Mouse (Mus musculus) hindbrain, embryonic 13.5 days (tissue): ENCODE measurements around the gene Utrn. TPM values are rescaled to one million over a fixed set of nuclear protein-coding genes. Genes with fewer than 3 reads are reported as not detected.

Experiments used
- ATAC-seq: fragments of 200-750 bp; cut with Nextera tagmentation; 2 replicates; pipeline ENCODE4 v1.8.0; 2017; ENCODE audit warnings: moderate TSS enrichment; ENCODE audit not compliant: low FRiP score
- H3K27ac ChIP-seq: fragments of 300-500 bp; sonication (generic); 2 replicates; pipeline ENCODE4 v1.5.1; 2015; ENCODE audit warnings: inconsistent platforms, mild to moderate bottlenecking, moderate library complexity
- H3K27me3 ChIP-seq: fragments of 300-500 bp; sonication (generic); 2 replicates; pipeline ENCODE4 v1.6.1; 2015; ENCODE audit warnings: mild to moderate bottlenecking, inconsistent platforms
- H3K36me3 ChIP-seq: fragments of 300-500 bp; sonication (generic); 2 replicates; pipeline ENCODE4 v1.6.1; 2015; ENCODE audit warnings: mild to moderate bottlenecking, inconsistent platforms
- H3K4me1 ChIP-seq: fragments of 300-500 bp; sonication (generic); replicated peaks from 2 replicates; pipeline ENCODE4 v1.6.1; 2015; ENCODE audit warnings: inconsistent platforms
- H3K4me2 ChIP-seq: fragments of 300-500 bp; sonication (generic); 2 replicates; pipeline ENCODE4 v1.6.1; 2015; ENCODE audit warnings: inconsistent platforms, mild to moderate bottlenecking, moderate library complexity
- H3K4me3 ChIP-seq: fragments of 300-500 bp; sonication (generic); 2 replicates; pipeline ENCODE4 v1.5.1; 2015; ENCODE audit warnings: mild to moderate bottlenecking, inconsistent platforms
- H3K9ac ChIP-seq: fragments of 300-500 bp; sonication (generic); 2 replicates; pipeline ENCODE4 v1.6.1; 2015; ENCODE audit warnings: mild to moderate bottlenecking, inconsistent platforms
- H3K9me3 ChIP-seq: fragments of 300-500 bp; sonication (generic); 2 replicates; pipeline ENCODE4 v1.6.1; 2016; ENCODE audit warnings: inconsistent platforms
- WGBS: fragments of 180-500 bp; shearing (Covaris S2); methylation state at CpG from one replicate; pipeline ENCODE4 v1.1.7; 2015; 5-methylcytosine and 5-hydroxymethylcytosine counted together
- polyA plus RNA-seq: library from polyadenylated mRNA; unstranded; fragments of >200 nt; fragmentation: Nextera tagmentation; extraction: Ambion mirVana; gene quantifications from 2 replicates; pipeline ENCODE4 v1.2.1, GENCODE M21; 2015

Utrn gene
- polyA plus RNA-seq, 1 experiment from 2014 or later = 31.4 TPM

DNA sequence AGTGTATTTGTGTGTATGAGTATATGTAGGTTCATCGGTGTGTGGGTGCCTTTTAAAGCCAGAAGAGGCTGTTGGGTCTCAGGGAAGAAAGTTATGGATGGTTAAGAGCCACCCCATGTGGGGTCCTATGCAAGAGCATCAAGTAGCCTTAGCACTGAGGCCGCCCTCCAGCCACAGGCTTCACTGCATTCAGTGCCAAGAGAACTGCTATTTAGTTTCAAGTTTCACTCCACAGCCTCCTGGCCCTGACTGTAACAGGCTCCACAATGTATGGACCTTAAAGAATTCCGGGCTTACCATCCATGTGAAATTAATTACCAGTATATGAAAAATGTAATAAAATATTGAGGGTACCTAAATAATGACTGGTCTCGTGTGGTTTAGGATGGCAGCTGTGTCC, 60.7 kb downstream of the Utrn start:
- no peak overlapping the region for H3K4me2 ChIP-seq
- no peaks in the 10 kb centered on the region for H3K36me3 ChIP-seq
- no peaks in the 10 kb centered on the region for H3K27me3 ChIP-seq
- H3K9ac ChIP-seq = no peak overlapping the region
- H3K9me3 ChIP-seq = no peaks in the 10 kb centered on the region
- 87% methylated on average over 4 of the region's 4 CpGs for WGBS
- no peak for ATAC-seq
- no peak overlapping the region for H3K4me3 ChIP-seq
- peaks cover 11% of the 10 kb centered on the region for H3K4me1 ChIP-seq
- H3K27ac ChIP-seq = no peak overlapping the region

DNA sequence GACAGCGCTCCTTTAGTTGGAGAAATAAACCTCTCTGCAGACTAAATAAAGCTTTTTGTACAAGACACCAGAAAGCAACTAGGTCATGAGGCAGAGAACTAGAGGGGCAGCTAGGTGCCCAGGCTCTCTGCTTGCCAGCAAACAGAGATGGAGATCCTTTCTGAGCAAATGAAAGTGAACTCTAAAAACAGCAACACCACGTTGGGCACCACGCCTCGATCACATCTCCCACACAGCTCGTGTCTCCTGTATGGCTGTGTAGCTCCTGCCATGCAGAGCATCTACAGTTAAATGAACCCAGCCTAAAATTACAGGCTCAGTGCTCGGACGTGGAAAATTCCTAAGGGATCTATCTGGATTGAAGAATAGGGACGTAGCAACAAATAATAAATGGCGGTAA, 61.5 kb downstream of the Utrn start:
- no peak overlapping the region for H3K4me3 ChIP-seq
- H3K27ac ChIP-seq = no peak overlapping the region
- no peak for ATAC-seq
- no peaks in the 10 kb centered on the region for H3K36me3 ChIP-seq
- no peak overlapping the region for H3K4me2 ChIP-seq
- H3K9ac ChIP-seq = no peak overlapping the region
- WGBS = 78% methylated on average over 9 of the region's 9 CpGs
- no peaks in the 10 kb centered on the region for H3K27me3 ChIP-seq
- peaks cover 11% of the 10 kb centered on the region for H3K4me1 ChIP-seq
- H3K9me3 ChIP-seq = no peaks in the 10 kb centered on the region

DNA sequence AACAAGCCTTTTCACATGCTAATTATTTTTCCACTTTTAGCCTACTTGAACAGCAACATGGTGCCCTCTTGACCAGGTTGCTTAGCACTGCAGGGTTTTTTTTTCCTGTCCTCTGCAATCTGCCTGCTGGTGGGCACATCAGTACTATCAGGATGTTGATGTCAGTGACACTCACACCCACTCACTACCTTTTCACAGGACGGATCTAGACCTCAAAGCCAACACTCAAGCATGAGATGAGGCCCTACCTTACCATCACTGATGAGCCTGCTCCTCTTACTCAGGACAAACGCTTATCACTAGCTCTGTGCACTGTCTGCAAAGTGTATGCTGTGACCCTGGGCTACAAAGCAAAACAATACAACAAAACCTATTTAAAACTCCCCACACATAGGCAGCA, 63.3 kb downstream of the Utrn start:
- no peak overlapping the region for H3K4me2 ChIP-seq
- no peak overlapping the region for H3K27ac ChIP-seq
- H3K4me3 ChIP-seq = no peak overlapping the region
- 70% methylated on average over 2 of the region's 2 CpGs for WGBS
- H3K9me3 ChIP-seq = no peaks in the 10 kb centered on the region
- H3K27me3 ChIP-seq = no peaks in the 10 kb centered on the region
- no peak overlapping the region for H3K9ac ChIP-seq
- H3K4me1 ChIP-seq = peaks cover 11% of the 10 kb centered on the region
- H3K36me3 ChIP-seq = no peaks in the 10 kb centered on the region
- ATAC-seq = no peak

DNA sequence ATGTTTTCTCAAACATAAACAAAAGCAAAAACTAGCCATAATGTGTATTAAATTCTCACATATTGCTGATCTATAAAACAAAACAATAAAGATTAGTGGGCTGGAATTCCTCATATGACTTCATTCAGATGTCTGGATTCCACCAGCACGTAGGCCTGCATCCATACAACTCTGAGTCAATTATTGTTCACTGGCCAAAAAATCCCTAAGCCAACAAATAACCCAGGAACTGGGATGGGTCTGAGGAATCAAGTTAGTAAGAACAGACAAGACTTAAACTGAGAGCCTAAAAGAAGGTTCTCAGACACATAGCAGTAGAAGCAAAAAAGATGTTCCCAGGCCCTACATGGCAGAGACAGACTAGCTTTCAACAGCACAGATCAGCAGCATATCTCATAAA, 65.2 kb downstream of the Utrn start:
- no peak overlapping the region for H3K27ac ChIP-seq
- 77% methylated on average over 1 of the region's 1 CpGs for WGBS
- no peaks in the 10 kb centered on the region for H3K36me3 ChIP-seq
- no peaks in the 10 kb centered on the region for H3K9me3 ChIP-seq
- H3K4me3 ChIP-seq = no peak overlapping the region
- peaks cover 11% of the 10 kb centered on the region for H3K4me1 ChIP-seq
- no peaks in the 10 kb centered on the region for H3K27me3 ChIP-seq
- no peak overlapping the region for H3K4me2 ChIP-seq
- no peak overlapping the region for H3K9ac ChIP-seq
- ATAC-seq = no peak

DNA sequence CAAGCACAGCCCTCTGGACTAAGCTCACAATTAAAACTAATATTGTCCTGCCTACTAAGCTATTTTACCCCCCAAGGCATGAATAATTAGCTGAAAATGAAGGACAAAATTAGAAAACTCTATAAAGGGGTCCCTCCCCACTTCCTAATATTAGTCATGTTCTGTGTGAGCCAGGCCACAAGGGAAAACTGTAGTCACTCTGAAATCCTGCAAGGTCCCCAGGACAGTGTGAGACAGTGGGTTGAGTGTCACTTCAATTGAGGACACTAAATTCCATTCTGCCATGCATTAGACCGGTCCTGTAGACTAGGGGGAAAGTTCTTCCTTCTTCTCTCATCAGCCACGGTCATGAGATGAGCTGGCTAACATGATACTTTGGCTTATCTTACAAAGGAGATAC, 69.7 kb downstream of the Utrn start:
- 87% methylated on average over 2 of the region's 2 CpGs for WGBS
- ATAC-seq = no peak

DNA sequence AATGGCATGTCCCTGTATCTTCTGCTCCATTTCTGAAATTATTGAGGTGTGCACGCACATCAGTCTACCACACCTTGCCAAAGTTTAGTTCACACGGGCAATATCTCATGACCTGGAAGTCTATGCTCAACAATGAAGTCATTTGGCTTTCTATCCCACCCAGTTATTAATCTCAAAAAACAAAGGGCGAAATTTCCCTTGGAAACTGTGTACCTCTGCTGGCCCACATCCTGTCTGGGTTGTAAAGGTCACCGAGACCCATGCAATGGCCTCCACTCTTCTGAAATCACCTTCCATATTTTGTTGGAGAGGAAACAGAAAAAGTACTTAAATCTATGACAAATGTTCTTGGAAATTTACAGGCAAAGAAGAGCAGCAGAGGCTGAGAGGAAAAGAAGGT, 70.9 kb downstream of the Utrn start:
- H3K4me1 ChIP-seq = peaks cover 12% of the 10 kb centered on the region; the same call in 1 of the 2 replicates
- ATAC-seq = no peak
- 95% methylated on average over 4 of the region's 4 CpGs for WGBS
- H3K27ac ChIP-seq = no peak overlapping the region
- no peak overlapping the region for H3K4me3 ChIP-seq
- no peaks in the 10 kb centered on the region for H3K9me3 ChIP-seq
- H3K36me3 ChIP-seq = no peaks in the 10 kb centered on the region
- H3K4me2 ChIP-seq = no peak overlapping the region
- no peak overlapping the region for H3K9ac ChIP-seq
- no peaks in the 10 kb centered on the region for H3K27me3 ChIP-seq

More for the DNA sequence above, 69.7 kb downstream of the Utrn start:
- Histone ChIP-seq H3K4me3 (no peak overlapping the region), H3K36me3 (no peaks in the 10 kb centered on the region), H3K9me3 (no peaks in the 10 kb centered on the region), H3K9ac (no peak overlapping the region), H3K4me1 (peaks cover 12% of the 10 kb centered on the region; the same call in 1 of the 2 replicates), H3K4me2 (no peak overlapping the region), H3K27me3 (no peaks in the 10 kb centered on the region), H3K27ac (no peak overlapping the region)

DNA sequence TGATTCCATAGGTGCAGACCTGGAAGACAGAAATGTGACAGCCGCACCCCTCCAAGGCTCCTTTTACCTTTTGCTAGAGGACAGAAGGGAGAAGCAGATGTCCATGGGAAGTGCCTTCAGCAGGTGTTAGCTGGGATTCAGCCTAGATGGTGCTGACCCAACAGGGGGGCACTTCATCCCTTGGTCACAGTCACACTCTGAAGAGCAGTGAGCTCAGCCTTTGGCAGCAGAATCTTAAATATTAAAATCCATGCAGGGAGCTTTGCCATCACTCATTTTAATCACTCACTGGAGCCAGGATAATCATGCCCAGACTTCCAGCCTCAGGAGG, 72.7 kb downstream of the Utrn start:
- H3K4me2 ChIP-seq = no peak overlapping the region
- no peaks in the 10 kb centered on the region for H3K27me3 ChIP-seq
- 0 out of 2 replicates have a peak overlapping the region, but pooled peaks have one; percentile 10 for H3K27ac ChIP-seq
- no peak overlapping the region for H3K4me3 ChIP-seq
- ATAC-seq = peak; percentile 72; the same call in 1 of the 2 replicates
- 94% methylated on average over 1 of the region's 1 CpGs for WGBS
- H3K9ac ChIP-seq = no peak overlapping the region
- H3K9me3 ChIP-seq = no peaks in the 10 kb centered on the region
- H3K36me3 ChIP-seq = no peaks in the 10 kb centered on the region
- peaks cover 17% of the 10 kb centered on the region; the same call in 1 of the 2 replicates for H3K4me1 ChIP-seq

DNA sequence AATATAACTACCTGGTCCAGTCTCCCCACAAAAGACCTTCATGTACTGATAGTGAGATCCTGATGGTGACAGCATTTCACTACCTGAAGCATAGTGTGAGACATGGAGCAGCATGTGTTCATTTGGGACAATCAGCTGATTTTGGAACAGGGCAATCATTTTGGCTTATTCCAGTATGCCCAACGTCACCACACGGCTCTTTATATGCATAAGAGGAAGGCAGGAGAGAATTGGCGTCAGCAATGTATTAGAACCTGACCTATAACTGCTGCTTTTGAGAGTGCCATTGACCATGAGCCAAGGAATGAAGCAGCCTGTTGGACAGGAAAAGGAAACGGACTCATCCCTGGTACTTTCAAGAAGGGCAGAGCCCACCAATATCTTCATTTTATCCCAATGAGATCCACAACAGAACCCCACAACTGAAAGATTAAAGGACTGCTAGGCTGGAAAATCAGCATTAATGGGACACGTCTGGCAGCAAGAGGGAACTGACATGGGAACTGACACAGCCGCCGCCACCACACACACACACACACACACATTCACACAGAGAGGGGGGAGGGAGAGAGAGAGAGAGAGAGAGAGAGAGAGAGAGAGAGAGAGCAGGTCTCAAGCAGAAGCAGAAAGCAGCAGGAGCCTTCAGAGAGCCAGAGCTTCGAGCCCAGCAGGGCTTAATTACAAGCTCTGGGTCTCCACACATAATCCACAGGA, 73.2 kb downstream of the Utrn start:
- H3K27me3 ChIP-seq = no peaks in the 10 kb centered on the region
- peak; percentile 41; the same call in 1 of the 2 replicates for ATAC-seq
- H3K4me1 ChIP-seq = peaks cover 19% of the 10 kb centered on the region; the same call in 1 of the 2 replicates
- no peaks in the 10 kb centered on the region for H3K9me3 ChIP-seq
- 51% methylated on average over 8 of the region's 8 CpGs for WGBS
- H3K4me3 ChIP-seq = no peak overlapping the region
- no peak overlapping the region for H3K4me2 ChIP-seq
- H3K27ac ChIP-seq = 0 out of 2 replicates have a peak overlapping the region, but pooled peaks have one; percentile 10
- no peaks in the 10 kb centered on the region for H3K36me3 ChIP-seq
- H3K9ac ChIP-seq = no peak overlapping the region

DNA sequence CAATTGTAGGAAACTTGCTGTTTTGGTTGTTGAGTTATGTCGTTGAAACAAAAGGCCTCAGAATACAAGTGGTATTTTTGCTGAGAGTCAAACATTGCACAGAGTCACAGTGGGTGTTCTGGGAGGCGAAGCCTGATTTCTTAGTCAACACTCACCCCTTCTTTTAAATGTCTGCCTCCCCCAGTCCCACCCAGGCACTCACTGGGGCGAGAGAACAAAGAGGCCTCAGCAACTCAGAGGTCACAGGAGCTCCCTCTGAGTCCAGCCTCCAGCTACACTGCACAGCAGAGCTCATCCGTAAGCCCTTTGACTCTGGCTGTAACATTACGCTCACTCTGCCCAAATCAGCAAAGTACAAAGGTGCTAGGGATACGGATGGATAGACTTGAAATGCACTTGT, 77.1 kb downstream of the Utrn start:
- no peak overlapping the region for H3K27ac ChIP-seq
- no peak; the same call in 1 of the 2 replicates for ATAC-seq
- H3K4me1 ChIP-seq = peaks cover 19% of the 10 kb centered on the region; the same call in 1 of the 2 replicates
- no peak overlapping the region for H3K9ac ChIP-seq
- no peaks in the 10 kb centered on the region for H3K27me3 ChIP-seq
- H3K4me2 ChIP-seq = no peak overlapping the region
- WGBS = 7% methylated on average over 6 of the region's 6 CpGs
- H3K4me3 ChIP-seq = no peak overlapping the region
- no peaks in the 10 kb centered on the region for H3K36me3 ChIP-seq
- no peaks in the 10 kb centered on the region for H3K9me3 ChIP-seq

DNA sequence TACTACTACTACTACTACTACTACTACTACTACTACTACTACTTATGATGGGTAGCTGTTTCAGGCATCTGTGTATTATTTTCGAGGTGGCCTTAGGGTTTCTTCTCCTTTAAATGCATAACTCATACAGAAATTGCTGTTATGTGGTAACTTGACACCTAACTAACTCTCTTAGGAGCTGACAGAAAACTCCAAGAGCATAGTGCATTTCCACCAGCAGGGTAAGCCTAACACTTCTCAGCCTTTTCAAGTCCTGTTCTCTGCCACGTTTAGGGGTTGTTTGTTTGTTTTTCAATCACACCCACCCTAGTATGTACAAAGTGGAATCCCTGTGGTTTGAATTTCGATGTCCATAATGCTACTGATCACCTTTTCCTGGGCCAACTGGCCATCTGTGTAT, 78.3 kb downstream of the Utrn start:
- ATAC-seq = no peak
- Histone ChIP-seq H3K4me3 (no peak overlapping the region), H3K27ac (no peak overlapping the region), H3K9ac (no peak overlapping the region), H3K27me3 (no peaks in the 10 kb centered on the region), H3K4me2 (no peak overlapping the region), H3K4me1 (peaks cover 9% of the 10 kb centered on the region; the same call in 1 of the 2 replicates), H3K36me3 (no peaks in the 10 kb centered on the region), H3K9me3 (no peaks in the 10 kb centered on the region)
- WGBS = 64% methylated on average over 3 of the region's 3 CpGs

DNA sequence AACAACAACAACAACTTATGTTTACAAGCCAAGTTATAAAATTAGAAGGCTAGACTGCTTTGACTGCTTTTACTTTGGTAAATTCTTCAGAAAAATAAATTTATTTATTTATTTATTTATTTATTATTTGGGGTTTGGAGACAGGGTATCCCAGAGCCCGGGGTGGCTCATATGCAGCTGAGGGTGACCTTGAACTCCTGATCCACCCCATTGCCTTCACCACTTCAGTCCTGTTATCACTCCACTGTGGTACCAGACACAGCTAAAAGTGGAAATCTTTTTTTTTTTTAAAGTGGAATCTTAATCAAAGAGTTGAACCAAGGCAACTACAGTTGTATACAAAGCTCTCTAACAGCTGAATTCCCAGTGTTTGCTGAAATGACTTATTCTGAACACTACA, 80.6 kb downstream of the Utrn start:
- 79% methylated on average over 1 of the region's 1 CpGs for WGBS
- Histone ChIP-seq H3K9ac (no peak overlapping the region), H3K27ac (no peak overlapping the region), H3K27me3 (no peaks in the 10 kb centered on the region), H3K4me2 (no peak overlapping the region), H3K4me3 (no peak overlapping the region), H3K9me3 (no peaks in the 10 kb centered on the region), H3K4me1 (peaks cover 7% of the 10 kb centered on the region; the same call in 1 of the 2 replicates), H3K36me3 (no peaks in the 10 kb centered on the region)
- no peak for ATAC-seq

DNA sequence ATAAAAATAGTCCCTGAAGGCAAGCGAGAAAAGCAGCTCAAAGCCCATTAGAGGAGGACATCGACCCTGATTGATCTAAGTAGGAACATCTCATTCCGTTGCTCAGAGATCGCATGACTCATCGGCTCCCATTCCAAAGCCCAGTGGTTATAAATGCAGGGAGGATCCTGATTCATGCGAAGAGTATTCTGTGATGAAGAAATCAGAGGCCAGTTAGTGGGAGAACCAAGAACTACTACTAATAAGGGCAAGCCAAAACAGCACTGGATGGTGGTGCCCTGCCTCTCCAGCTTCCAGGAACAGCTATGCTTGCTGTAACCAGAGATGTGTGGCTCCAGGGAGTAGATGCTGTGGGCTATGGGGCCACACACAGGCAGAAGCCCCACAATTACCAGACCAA, 81.2 kb downstream of the Utrn start:
- H3K27me3 ChIP-seq = no peaks in the 10 kb centered on the region
- no peaks in the 10 kb centered on the region for H3K36me3 ChIP-seq
- no peak for ATAC-seq
- H3K9me3 ChIP-seq = no peaks in the 10 kb centered on the region
- WGBS = 79% methylated on average over 6 of the region's 6 CpGs
- H3K4me3 ChIP-seq = no peak overlapping the region
- no peak overlapping the region for H3K27ac ChIP-seq
- peaks cover 7% of the 10 kb centered on the region; the same call in 1 of the 2 replicates for H3K4me1 ChIP-seq
- H3K9ac ChIP-seq = no peak overlapping the region
- no peak overlapping the region for H3K4me2 ChIP-seq

DNA sequence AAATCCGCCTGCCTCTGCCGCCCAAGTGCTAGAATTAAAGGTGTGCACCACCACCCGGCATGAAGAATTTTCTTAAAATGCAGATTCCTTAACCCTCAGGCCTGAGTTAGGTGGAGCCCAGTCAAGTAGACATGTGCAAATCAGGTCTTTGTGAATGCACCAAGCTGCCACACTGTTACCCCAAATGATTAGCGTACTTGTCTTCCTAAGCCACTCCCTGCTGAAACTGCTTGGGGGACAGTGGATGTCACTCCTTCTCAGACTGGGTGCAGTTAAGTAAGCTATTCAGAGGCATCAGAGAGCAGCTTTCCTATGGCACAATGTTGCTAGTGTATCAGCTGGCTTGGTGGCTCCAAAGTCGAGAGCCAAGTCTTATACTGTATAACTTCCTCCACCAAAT, 83.9 kb downstream of the Utrn start:
- no peak for ATAC-seq
- H3K4me3 ChIP-seq = no peak overlapping the region
- no peaks in the 10 kb centered on the region for H3K36me3 ChIP-seq
- 89% methylated on average over 5 of the region's 5 CpGs for WGBS
- H3K9ac ChIP-seq = no peak overlapping the region
- H3K4me1 ChIP-seq = no peaks in the 10 kb centered on the region
- H3K4me2 ChIP-seq = no peak overlapping the region
- H3K9me3 ChIP-seq = no peaks in the 10 kb centered on the region
- no peak overlapping the region for H3K27ac ChIP-seq
- H3K27me3 ChIP-seq = no peaks in the 10 kb centered on the region
